Mouse (Mus musculus): Measurements from ENCODE around the gene Tubb4b.

DNA sequence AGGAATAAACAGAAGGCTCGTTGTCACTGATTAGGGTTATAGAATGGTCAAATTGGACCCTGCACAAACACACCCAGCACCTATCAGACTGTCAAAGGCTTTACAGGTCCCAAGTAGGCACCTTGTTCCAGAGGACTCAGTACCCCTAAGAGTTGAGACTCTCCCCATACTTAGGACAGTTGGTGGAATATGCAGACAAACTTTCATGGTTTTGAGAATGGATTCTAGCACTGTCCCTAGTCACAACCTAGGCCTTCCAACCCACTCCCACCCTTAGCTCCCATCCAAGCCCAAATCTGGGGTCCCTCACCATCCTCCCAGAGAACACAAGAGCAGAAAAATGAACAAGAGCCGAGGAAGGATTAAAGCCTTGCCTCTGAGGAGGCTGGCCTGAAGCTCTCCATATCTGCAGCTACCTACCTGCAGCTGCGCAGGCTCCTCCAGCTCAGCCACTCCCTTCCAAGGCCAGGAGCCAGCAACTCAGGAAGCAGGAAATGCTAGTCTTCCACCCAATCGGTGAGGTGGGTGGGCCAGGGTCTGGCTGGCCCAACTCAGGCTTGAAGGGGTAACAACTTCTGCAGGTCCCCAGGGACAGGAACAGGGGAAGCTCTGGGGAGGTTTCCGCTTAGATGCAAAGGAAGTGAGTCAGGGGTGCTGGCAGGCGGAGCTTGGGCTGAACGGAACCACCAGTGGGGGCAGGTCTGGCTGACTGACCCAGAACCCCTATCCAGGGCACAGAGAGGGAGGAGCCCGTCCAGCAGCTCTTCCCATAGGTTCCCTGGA is 28.1 kb downstream of the Tubb4b start, which contains the start of gene Tor4a:
- TF ChIP-seq CTCF (IDR thresholded peaks at IDR 0.05; ENCODE audit: low read depth) (0 out of 2 replicates have a peak, but pooled peaks have one; percentile 1), EP300 (IDR thresholded peaks at IDR 0.05; ENCODE audit: low read depth) (peak; percentile 94)

Data from heart, postnatal 0 days (tissue).